Mouse (Mus musculus) hindlimb bud, embryonic 11.5 days (tissue): ENCODE data around the gene Wdr49.
"Not testable (repeated sequence)": the region's sequence is repeated elsewhere in the genome, so short reads cannot be mapped to it uniquely, and the experiment has no call there.

Experiments
- DNase-seq: peaks from one replicate; pipeline ENCODE4 v3.0.0-alpha.2; 2012; ENCODE audit warnings: low read depth, low spot score; ENCODE audit errors: extremely low spot score

Gene Wdr49

GRCm38 (mm10) chr3:75304621-75305020 lies 177.3 kb downstream of the Wdr49 start:
- DNase-seq, result no peak

- DNase-seq, result no peak
These were observed 180.9 kb downstream of the Wdr49 start for GRCm38 (mm10) chr3:75301072-75301471.

- DNase-seq, result not testable (repeated sequence)
These were observed 182.5 kb downstream of the Wdr49 start for GRCm38 (mm10) chr3:75299464-75299863.

DNA sequence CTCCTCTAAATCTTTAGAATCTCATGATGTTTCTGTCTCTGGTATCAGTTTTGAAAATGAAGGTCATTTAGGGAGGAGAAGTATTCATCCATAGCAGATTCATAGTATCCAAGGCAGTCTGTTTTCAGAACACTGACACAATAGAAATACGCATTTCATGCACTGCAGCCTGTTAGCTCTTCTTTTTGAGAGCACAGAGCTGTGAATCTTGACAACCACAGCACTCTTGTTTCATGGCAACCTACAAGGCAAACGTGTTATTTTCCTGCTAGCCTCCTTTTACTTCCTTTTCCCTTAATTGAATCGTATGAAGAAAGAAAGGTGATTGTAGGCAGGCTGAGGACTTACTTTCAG lies 184.2 kb downstream of the Wdr49 start:
- DNase-seq, result no peak

GRCm38 (mm10) chr3:75297026-75297757 lies 184.8 kb downstream of the Wdr49 start:
- no peak for DNase-seq

DNA sequence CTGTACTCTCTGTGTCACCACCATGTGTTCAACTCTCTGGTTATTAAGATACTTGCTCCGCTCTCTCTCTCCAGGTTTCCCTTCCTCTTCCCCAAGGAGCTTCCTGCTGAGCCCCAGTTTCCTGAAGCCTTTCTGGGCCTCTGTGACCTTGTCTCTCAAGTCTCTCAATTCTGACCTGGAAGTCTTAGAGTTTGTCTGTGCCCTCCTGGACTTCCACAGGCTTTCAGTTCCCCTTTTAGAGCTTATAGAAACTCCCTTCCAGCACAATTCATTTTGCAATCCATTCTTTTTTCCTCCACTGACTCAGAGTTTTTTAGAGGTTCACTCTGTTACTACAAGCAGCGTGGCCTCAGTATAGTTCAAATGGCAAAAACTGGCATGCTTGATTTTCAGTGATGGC lies 188.7 kb downstream of the Wdr49 start:
- DNase-seq, result no peak

DNA sequence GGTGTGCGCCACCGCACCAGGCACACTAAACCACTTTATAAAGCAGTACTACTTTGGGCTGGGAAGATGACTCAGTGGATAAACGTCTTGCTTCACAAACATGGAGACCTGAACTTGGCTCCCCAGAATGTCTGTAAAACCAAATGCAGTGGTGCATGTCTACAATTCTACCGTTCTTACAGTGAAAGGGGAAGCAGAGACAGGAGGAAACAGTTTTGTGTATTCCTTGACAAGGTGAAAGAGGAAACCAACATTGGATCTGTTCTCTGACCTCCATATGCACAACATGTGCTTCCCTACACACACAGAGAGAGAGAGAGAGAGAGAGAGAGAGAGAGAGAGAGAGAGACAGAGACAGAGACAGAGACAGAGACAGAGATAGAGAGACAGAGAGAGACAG lies 204.5 kb downstream of the Wdr49 start:
- no peak for DNase-seq

DNA sequence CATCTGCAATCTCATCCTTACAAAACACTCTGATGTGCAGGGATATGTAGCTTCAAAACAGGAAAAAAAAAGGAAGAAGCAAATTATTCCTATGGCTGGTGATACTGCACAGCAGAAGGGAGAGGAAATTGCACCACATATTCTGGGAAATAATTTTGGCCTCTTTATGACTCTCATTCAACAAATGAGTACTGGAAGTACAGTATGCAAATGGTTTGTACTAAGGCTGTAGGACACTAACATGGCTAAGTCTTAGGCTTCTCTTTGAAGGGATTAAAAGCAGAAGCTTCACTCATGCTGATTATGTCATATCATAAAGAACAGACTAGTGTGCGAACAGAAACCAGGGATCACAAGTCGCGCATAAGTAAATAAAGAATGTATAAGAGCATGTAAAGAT lies 205.4 kb downstream of the Wdr49 start:
- DNase-seq, result no peak

DNA sequence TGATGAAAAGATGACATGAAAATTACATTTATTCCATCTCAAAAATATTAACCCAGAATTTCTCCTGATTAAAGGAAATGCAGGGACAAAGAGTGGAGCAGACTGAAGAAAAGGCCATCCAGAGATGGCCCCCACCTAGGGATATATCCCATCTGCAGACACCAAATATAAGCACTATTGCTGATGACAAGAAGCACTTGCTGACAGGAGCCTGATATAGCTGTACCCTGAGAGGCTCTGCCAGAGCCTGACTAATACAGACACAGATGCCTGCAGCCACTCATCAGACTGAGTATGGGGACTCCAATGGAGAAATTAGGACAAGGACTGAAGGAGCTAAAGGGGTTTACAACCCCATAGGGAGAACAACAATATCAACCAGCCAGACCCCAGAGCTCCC lies 206.8 kb downstream of the Wdr49 start:
- no peak for DNase-seq

- DNase-seq, result no peak
These were observed 212.0 kb downstream of the Wdr49 start, which contains the start of gene Serpini2 for GRCm38 (mm10) chr3:75269978-75270377. Gene Serpini2, minus strand, starts transcription at chr3:75270078.

GRCm38 (mm10) chr3:75259356-75259755 lies 222.6 kb downstream of the Wdr49 start:
- no peak for DNase-seq
